In genomic region chr4:82511001-82511513, GRCm38 (mm10) we compare ENCODE assay signal across 7 mouse cellular contexts.
DNase-seq lines count a peak whose midpoint lies in the region; ATAC-seq and TF ChIP-seq lines count a peak whose summit lies in the region.

No protein-coding gene starts in this region.

- TF ChIP-seq POLR2A in small intestine, adult 2 months (IDR thresholded peaks at IDR 0.05; ENCODE audit: low read depth, low read length) = no peak

- ATAC-seq in hindbrain, embryonic 11.5 days (ENCODE audit: low FRiP score) = no peak
- ATAC-seq in limb, embryonic 15.5 days (ENCODE audit: insufficient number of reproducible peaks, low FRiP score, low TSS enrichment, low read depth) = no peak

- no peaks in the 10 kb centered on the region for H3K9me3 ChIP-seq in ES-E14 (ENCODE audit: control insufficient read depth, insufficient read depth, low read depth, low read length)
- no peaks in the 10 kb centered on the region for H3K9me3 ChIP-seq in hindbrain, embryonic 11.5 days (ENCODE audit: control insufficient read depth, low read length)
- H3K9me3 ChIP-seq in limb, embryonic 15.5 days = no peaks in the 10 kb centered on the region

- in situ Hi-C loops in ES-E14 (cut with MboI; ENCODE audit: low sequenced_read_pairs in 2 of 2, unreplicated experiment in 2 of 2) = no loop called here

- peak overlapping the region in 1 of 2 experiments; percentile 70; a peak in 1 of 4 replicates for H3K4me3 ChIP-seq in ES-E14 (ENCODE audit: insufficient read depth in 1 of 2, low read depth in 1 of 2, low read length in 2 of 2, poor library complexity in 1 of 2, severe bottlenecking in 1 of 2)
- H3K4me3 ChIP-seq in hindbrain, embryonic 11.5 days (ENCODE audit: low read depth, low read length) = no peak overlapping the region
- H3K4me3 ChIP-seq in limb, embryonic 15.5 days = peak overlapping the region; percentile 41
- H3K4me3 ChIP-seq in small intestine, adult 2 months (ENCODE audit: low read depth, low read length) = peak overlapping the region; percentile 37

- H3K9ac ChIP-seq in ES-E14 (ENCODE audit: insufficient read depth, low read depth, low read length, poor library complexity, severe bottlenecking) = peak overlapping the region; percentile 24; the same call in 1 of the 2 replicates
- H3K9ac ChIP-seq in hindbrain, embryonic 11.5 days (ENCODE audit: low read depth, low read length) = no peak overlapping the region
- no peak overlapping the region; the same call in 1 of the 2 replicates for H3K9ac ChIP-seq in limb, embryonic 15.5 days

- WGBS in hindbrain, embryonic 11.5 days = 4% methylated on average over 16 of the region's 16 CpGs
- WGBS in limb, embryonic 15.5 days = 6% methylated on average over 16 of the region's 16 CpGs
- 9% methylated on average over 16 of the region's 16 CpGs for WGBS in small intestine, adult 2 months

- H3K4me1 ChIP-seq in ES-E14 (ENCODE audit: control insufficient read depth in 2 of 2, insufficient read depth in 2 of 2, low read length in 2 of 2, poor library complexity in 1 of 2) = peaks cover 7 to 11% of the 10 kb centered on the region in 2 experiments
- H3K4me1 ChIP-seq in hindbrain, embryonic 11.5 days (replicated peaks; ENCODE audit: control insufficient read depth, insufficient read depth, low read length) = peaks cover 2% of the 10 kb centered on the region; the same call in 1 of the 2 replicates
- H3K4me1 ChIP-seq in limb, embryonic 15.5 days = peaks cover 47% of the 10 kb centered on the region
- H3K4me1 ChIP-seq in small intestine, adult 2 months (ENCODE audit: control insufficient read depth, insufficient read depth, insufficient read length, low read length) = peaks cover 9% of the 10 kb centered on the region

- TF ChIP-seq CTCF in small intestine, adult 2 months (IDR thresholded peaks at IDR 0.05; ENCODE audit: extremely low read depth, insufficient read length, insufficient replicate concordance, low read depth, low read length) = no peak

- H3K36me3 ChIP-seq in ES-E14 (ENCODE audit: control insufficient read depth, insufficient read depth, low read length, poor library complexity, severe bottlenecking) = no peaks in the 10 kb centered on the region
- H3K36me3 ChIP-seq in hindbrain, embryonic 11.5 days (ENCODE audit: control insufficient read depth, insufficient read depth, low read length) = no peaks in the 10 kb centered on the region
- no peaks in the 10 kb centered on the region for H3K36me3 ChIP-seq in limb, embryonic 15.5 days
- no peaks in the 10 kb centered on the region for H3K36me3 ChIP-seq in small intestine, adult 2 months (ENCODE audit: control insufficient read depth, insufficient read depth, low read length)

- H3K27ac ChIP-seq in ES-E14 (ENCODE audit: insufficient read depth, low read depth, low read length, poor library complexity, severe bottlenecking) = no peak overlapping the region; the same call in 1 of the 2 replicates
- H3K27ac ChIP-seq in hindbrain, embryonic 11.5 days (ENCODE audit: low read depth, low read length) = peak overlapping the region; percentile 74
- peak overlapping the region; percentile 94 for H3K27ac ChIP-seq in limb, embryonic 15.5 days
- peak overlapping the region; percentile 88 for H3K27ac ChIP-seq in small intestine, adult 2 months (ENCODE audit: insufficient read depth, low read depth, low read length)

- no peak for DNase-seq in ES-E14 (ENCODE audit: low read depth, low spot score)
- DNase-seq in adrenal gland, postnatal 25 days = peak; percentile 30
- DNase-seq in hindbrain, embryonic 11.5 days (ENCODE audit: low spot score) = no peak
- no peak for DNase-seq in thymus, postnatal 25 days
- no peak for DNase-seq in left cerebral cortex, adult 18-20 months (ENCODE audit: low spot score in 2 of 2)

- peak overlapping the region; percentile 81 for H3K4me2 ChIP-seq in hindbrain, embryonic 11.5 days (replicated peaks; ENCODE audit: low read depth, low read length)
- H3K4me2 ChIP-seq in limb, embryonic 15.5 days = peak overlapping the region; percentile 78

- H3K27me3 ChIP-seq in hindbrain, embryonic 11.5 days (ENCODE audit: control insufficient read depth, insufficient read depth, low read length) = no peaks in the 10 kb centered on the region
- no peaks in the 10 kb centered on the region for H3K27me3 ChIP-seq in limb, embryonic 15.5 days
- no peaks in the 10 kb centered on the region for H3K27me3 ChIP-seq in small intestine, adult 2 months (ENCODE audit: control insufficient read depth, insufficient read depth, low read length)

TF ChIP-seq in ES-E14, 5 proteins besides CTCF, POLR2A, EP300 and RAD21:
- TF ChIP-seq CHD2 (IDR thresholded peaks at IDR 0.05; ENCODE audit: low read depth, low read length) (no peak), HCFC1 (IDR thresholded peaks at IDR 0.05; ENCODE audit: borderline replicate concordance, insufficient read depth, low read length) (no peak), ZC3H11A (IDR thresholded peaks at IDR 0.05; ENCODE audit: borderline replicate concordance, low read depth, low read length) (no peak)
